In genomic region chr5:115156933-115157589, GRCm38 (mm10) we compare ENCODE assay signal across 8 mouse cellular contexts. TPM values are rescaled to one million over a fixed set of nuclear protein-coding genes. Genes with fewer than 3 reads are reported as not detected.
A peak's percentile ranks its signal among the peaks of the same experiment; 100 is the strongest.
DNase-seq lines count a peak whose midpoint lies in the region; ATAC-seq lines count a peak whose summit lies in the region.

No protein-coding gene starts in this region.

- peak overlapping the region; percentile 99 for H3K4me3 ChIP-seq in kidney, embryonic 14.5 days (ENCODE audit: low read length)
- H3K4me3 ChIP-seq in forebrain, embryonic 10.5 days = peak overlapping the region; percentile 100
- H3K4me3 ChIP-seq in limb, embryonic 10.5 days = peak overlapping the region; percentile 83
- peak overlapping the region; percentile 96 for H3K4me3 ChIP-seq in neural tube, embryonic 13.5 days

- peaks cover 6% of the 10 kb centered on the region; the same call in 1 of the 2 replicates for H3K36me3 ChIP-seq in kidney, embryonic 14.5 days (ENCODE audit: control insufficient read depth, insufficient read depth, low read length)
- peaks cover 22% of the 10 kb centered on the region for H3K36me3 ChIP-seq in forebrain, embryonic 10.5 days (replicated peaks)
- peaks cover 35% of the 10 kb centered on the region for H3K36me3 ChIP-seq in limb, embryonic 10.5 days
- H3K36me3 ChIP-seq in neural tube, embryonic 13.5 days = no peaks in the 10 kb centered on the region

- ATAC-seq in kidney, embryonic 14.5 days (ENCODE audit: low FRiP score, low TSS enrichment) = no peak
- ATAC-seq in neural tube, embryonic 13.5 days (ENCODE audit: low read depth) = no peak

- H3K27me3 ChIP-seq in kidney, embryonic 14.5 days (ENCODE audit: control insufficient read depth, insufficient read depth, low read length) = no peaks in the 10 kb centered on the region
- no peaks in the 10 kb centered on the region for H3K27me3 ChIP-seq in forebrain, embryonic 10.5 days (ENCODE audit: poor library complexity, severe bottlenecking)
- no peaks in the 10 kb centered on the region for H3K27me3 ChIP-seq in limb, embryonic 10.5 days (ENCODE audit: low read depth, poor library complexity, severe bottlenecking)
- H3K27me3 ChIP-seq in neural tube, embryonic 13.5 days = no peaks in the 10 kb centered on the region

- H3K4me2 ChIP-seq in kidney, embryonic 14.5 days (replicated peaks; ENCODE audit: low read depth, low read length) = peak overlapping the region; percentile 76
- peak overlapping the region; percentile 96 for H3K4me2 ChIP-seq in neural tube, embryonic 13.5 days

- peaks cover 65% of the 10 kb centered on the region for H3K4me1 ChIP-seq in kidney, embryonic 14.5 days (ENCODE audit: control insufficient read depth, insufficient read depth, low read length)
- H3K4me1 ChIP-seq in forebrain, embryonic 10.5 days = peaks cover 79% of the 10 kb centered on the region
- H3K4me1 ChIP-seq in limb, embryonic 10.5 days = peaks cover 70% of the 10 kb centered on the region
- H3K4me1 ChIP-seq in neural tube, embryonic 13.5 days (replicated peaks) = peaks cover 70% of the 10 kb centered on the region

- no peak for DNase-seq in kidney, adult 9 months
- peak; percentile 45 for DNase-seq in NIH3T3 (ENCODE audit: low read depth)
- peak; percentile 42 for DNase-seq in forebrain, embryonic 10.5 days (ENCODE audit: extremely low spot score, low spot score)
- DNase-seq in limb, embryonic 10.5 days (ENCODE audit: low spot score) = peak; percentile 57
- DNase-seq in ovary, postnatal 10 days (ENCODE audit: low spot score) = no peak
- no peak for DNase-seq in urinary bladder, postnatal 14 days (ENCODE audit: low spot score)

- WGBS in kidney, embryonic 14.5 days = 2% methylated on average over 26 of the region's 26 CpGs
- 3% methylated on average over 26 of the region's 26 CpGs for WGBS in forebrain, embryonic 10.5 days
- WGBS in limb, embryonic 10.5 days = 2% methylated on average over 26 of the region's 26 CpGs
- WGBS in neural tube, embryonic 13.5 days = 3% methylated on average over 26 of the region's 26 CpGs

- peak overlapping the region; percentile 99 for H3K27ac ChIP-seq in kidney, embryonic 14.5 days (ENCODE audit: low read depth, low read length)
- H3K27ac ChIP-seq in forebrain, embryonic 10.5 days = peak overlapping the region; percentile 98
- peak overlapping the region; percentile 98 for H3K27ac ChIP-seq in limb, embryonic 10.5 days
- peak overlapping the region; percentile 99 for H3K27ac ChIP-seq in neural tube, embryonic 13.5 days (replicated peaks)

- peak overlapping the region; percentile 98 for H3K9ac ChIP-seq in kidney, embryonic 14.5 days (ENCODE audit: low read depth, low read length)
- H3K9ac ChIP-seq in neural tube, embryonic 13.5 days = peak overlapping the region; percentile 97

- no peaks in the 10 kb centered on the region for H3K9me3 ChIP-seq in kidney, embryonic 14.5 days (ENCODE audit: control insufficient read depth, low read length)
- no peaks in the 10 kb centered on the region for H3K9me3 ChIP-seq in forebrain, embryonic 10.5 days
- no peaks in the 10 kb centered on the region for H3K9me3 ChIP-seq in limb, embryonic 10.5 days (replicated peaks)
- H3K9me3 ChIP-seq in neural tube, embryonic 13.5 days = no peaks in the 10 kb centered on the region

RNA-seq across cellular contexts. Expression of gene Mlec, which starts 0.9 kb away (rescaled TPM):
- polyA plus RNA-seq in kidney, embryonic 14.5 days (2014; fragmentation: Nextera tagmentation; extraction: Ambion mirVana) = 57.8 and 75.5 TPM in 2 replicates
- 64.2 and 67.3 TPM in 2 replicates for polyA plus RNA-seq in forebrain, embryonic 10.5 days (2016; fragmentation: Nextera tagmentation; extraction: Ambion mirVana)
- polyA plus RNA-seq in limb, embryonic 10.5 days (2016; fragmentation: Nextera tagmentation; extraction: Ambion mirVana) = 92.0 and 94.3 TPM in 2 replicates
- polyA plus RNA-seq in neural tube, embryonic 13.5 days (2015; fragmentation: Nextera tagmentation; extraction: Ambion mirVana) = 32.1 and 33.5 TPM in 2 replicates

RNA-seq across cellular contexts. Expression of gene Unc119b, which starts 22.3 kb away (rescaled TPM):
- 26.3 and 50.3 TPM in 2 replicates for polyA plus RNA-seq in kidney, embryonic 14.5 days (2014; fragmentation: Nextera tagmentation; extraction: Ambion mirVana)
- polyA plus RNA-seq in forebrain, embryonic 10.5 days (2016; fragmentation: Nextera tagmentation; extraction: Ambion mirVana) = 75.4 and 77.6 TPM in 2 replicates
- polyA plus RNA-seq in limb, embryonic 10.5 days (2016; fragmentation: Nextera tagmentation; extraction: Ambion mirVana) = 77.0 and 78.3 TPM in 2 replicates
- 37.2 and 39.3 TPM in 2 replicates for polyA plus RNA-seq in neural tube, embryonic 13.5 days (2015; fragmentation: Nextera tagmentation; extraction: Ambion mirVana)

RNA-seq across cellular contexts. Expression of gene Cabp1, which starts 37.1 kb away (rescaled TPM):
- polyA plus RNA-seq in kidney, embryonic 14.5 days (2014; fragmentation: Nextera tagmentation; extraction: Ambion mirVana) = 2.0 and 2.4 TPM in 2 replicates
- 0.31 and 0.43 TPM in 2 replicates for polyA plus RNA-seq in forebrain, embryonic 10.5 days (2016; fragmentation: Nextera tagmentation; extraction: Ambion mirVana)
- polyA plus RNA-seq in limb, embryonic 10.5 days (2016; fragmentation: Nextera tagmentation; extraction: Ambion mirVana) = 1.9 and 2.6 TPM in 2 replicates
- 24.3 and 27.7 TPM in 2 replicates for polyA plus RNA-seq in neural tube, embryonic 13.5 days (2015; fragmentation: Nextera tagmentation; extraction: Ambion mirVana)

RNA-seq across cellular contexts. Expression of gene Acads, which starts 37.9 kb away (rescaled TPM):
- 54.2 and 68.5 TPM in 2 replicates for polyA plus RNA-seq in kidney, embryonic 14.5 days (2014; fragmentation: Nextera tagmentation; extraction: Ambion mirVana)
- polyA plus RNA-seq in forebrain, embryonic 10.5 days (2016; fragmentation: Nextera tagmentation; extraction: Ambion mirVana) = 59.9 and 66.9 TPM in 2 replicates
- 91.6 and 91.9 TPM in 2 replicates for polyA plus RNA-seq in limb, embryonic 10.5 days (2016; fragmentation: Nextera tagmentation; extraction: Ambion mirVana)
- polyA plus RNA-seq in neural tube, embryonic 13.5 days (2015; fragmentation: Nextera tagmentation; extraction: Ambion mirVana) = 29.1 and 30.6 TPM in 2 replicates

RNA-seq across cellular contexts. Expression of gene Gm10401, which starts 59.0 kb away (rescaled TPM):
- 54.5 and 60.9 TPM in 2 replicates for polyA plus RNA-seq in kidney, embryonic 14.5 days (2014; fragmentation: Nextera tagmentation; extraction: Ambion mirVana)
- 18.3 and 22.9 TPM in 2 replicates for polyA plus RNA-seq in forebrain, embryonic 10.5 days (2016; fragmentation: Nextera tagmentation; extraction: Ambion mirVana)
- polyA plus RNA-seq in limb, embryonic 10.5 days (2016; fragmentation: Nextera tagmentation; extraction: Ambion mirVana) = 24.9 and 26.2 TPM in 2 replicates
- 32.8 and 33.7 TPM in 2 replicates for polyA plus RNA-seq in neural tube, embryonic 13.5 days (2015; fragmentation: Nextera tagmentation; extraction: Ambion mirVana)

Comparison
In these comparisons a context has a peak if more than half of its experiments do, and no peak if none do; other contexts are left out.
1. DNase-seq: peak in NIH3T3 (single experiment), forebrain, embryonic 10.5 days (single experiment) and limb, embryonic 10.5 days (single experiment); none in kidney, adult 9 months (single experiment), ovary, postnatal 10 days (single experiment) and urinary bladder, postnatal 14 days (single experiment).
2. Peak in every context shown above with its lines, with median percentiles within 50 percentile points of each other: H3K27ac ChIP-seq and H3K4me3 ChIP-seq.